ENCODE assay signal across 12 mouse cellular contexts in the genomic region with DNA sequence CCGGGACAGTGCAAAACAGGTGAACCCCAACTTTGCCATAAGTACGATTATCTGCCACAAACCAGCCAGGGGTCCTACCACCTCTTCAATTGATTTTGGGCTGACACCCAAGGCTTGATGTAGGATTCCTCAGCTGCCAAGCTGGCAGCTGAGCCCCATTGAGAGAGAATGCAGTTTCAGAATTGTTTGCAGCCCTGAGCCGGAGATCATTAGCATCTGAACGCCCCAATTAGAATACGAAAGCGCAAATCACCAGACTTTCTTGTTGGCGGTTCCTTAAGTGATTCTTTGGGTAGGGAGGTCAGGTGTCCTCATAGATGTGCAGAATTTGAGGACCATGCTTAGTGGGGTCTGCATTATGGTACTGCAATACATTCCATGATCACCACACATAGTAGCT. TPM values are rescaled to one million over a fixed set of nuclear protein-coding genes. Genes with fewer than 3 reads are reported as not detected.
A peak's percentile ranks its signal among the peaks of the same experiment; 100 is the strongest.
DNase-seq lines count a peak whose midpoint lies in the region; ATAC-seq and TF ChIP-seq lines count a peak whose summit lies in the region.
"Had no signal": no experiment of that assay in that cellular context is flagged by ENCODE, and none has a peak within 500 bp of the region (broad histone marks: within the 10 kb centered on the region; RNA-seq: fewer than 3 reads in every experiment).

No protein-coding gene starts in this region.

- H3K27me3 ChIP-seq in intestine, embryonic 14.5 days (replicated peaks; ENCODE audit: control insufficient read depth, insufficient read depth, low read length) = no peaks in the 10 kb centered on the region
- no peaks in the 10 kb centered on the region for H3K27me3 ChIP-seq in intestine, embryonic 16.5 days (replicated peaks; ENCODE audit: control insufficient read depth, insufficient read depth, low read length)
- no peaks in the 10 kb centered on the region for H3K27me3 ChIP-seq in forebrain, embryonic 15.5 days
- no peaks in the 10 kb centered on the region for H3K27me3 ChIP-seq in midbrain, embryonic 14.5 days (ENCODE audit: control insufficient read depth, insufficient read depth, low read length)
- H3K27me3 ChIP-seq: embryonic facial prominence, embryonic 12.5 days had no signal

- no peak overlapping the region for H3K9ac ChIP-seq in intestine, embryonic 14.5 days (ENCODE audit: low read length)
- H3K9ac ChIP-seq in intestine, embryonic 16.5 days (ENCODE audit: low read depth, low read length) = no peak overlapping the region
- H3K9ac ChIP-seq in forebrain, embryonic 15.5 days (replicated peaks) = no peak overlapping the region
- H3K9ac ChIP-seq in midbrain, embryonic 14.5 days (replicated peaks; ENCODE audit: low read length) = no peak overlapping the region
- H3K9ac ChIP-seq: embryonic facial prominence, embryonic 12.5 days had no signal

- H3K36me3 ChIP-seq in intestine, embryonic 14.5 days (ENCODE audit: control insufficient read depth, insufficient read depth, low read length) = peaks cover 6% of the 10 kb centered on the region; the same call in 1 of the 2 replicates
- H3K36me3 ChIP-seq in intestine, embryonic 16.5 days (ENCODE audit: control insufficient read depth, insufficient read depth, low read length) = no peaks in the 10 kb centered on the region
- no peaks in the 10 kb centered on the region for H3K36me3 ChIP-seq in forebrain, embryonic 15.5 days
- no peaks in the 10 kb centered on the region for H3K36me3 ChIP-seq in midbrain, embryonic 14.5 days (ENCODE audit: control insufficient read depth, insufficient read depth, low read length)
- H3K36me3 ChIP-seq: embryonic facial prominence, embryonic 12.5 days; G1E; liver, embryonic 12.5 days had no signal

- no peak for ATAC-seq in intestine, embryonic 14.5 days (replicated peaks; ENCODE audit: low FRiP score, low TSS enrichment, low read depth)
- no peak for ATAC-seq in intestine, embryonic 16.5 days
- peak; percentile 33 for ATAC-seq in forebrain, embryonic 15.5 days (replicated peaks)
- ATAC-seq in midbrain, embryonic 14.5 days (ENCODE audit: low FRiP score, low TSS enrichment) = no peak
- ATAC-seq in erythroblast, adult 5-6 weeks (replicated peaks; ENCODE audit: low FRiP score, poor library complexity, severe bottlenecking) = no peak
- ATAC-seq: liver, embryonic 12.5 days had no signal

- DNase-seq in intestine, embryonic 14.5 days (ENCODE audit: low spot score) = no peak
- DNase-seq in brain, embryonic 14.5 days (ENCODE audit: low read depth) = peak; percentile 83
- DNase-seq in midbrain, embryonic 14.5 days = peak; percentile 43
- no peak for DNase-seq in urinary bladder, postnatal 25 days (ENCODE audit: low spot score)
- DNase-seq in embryo, embryonic 10.5 days (ENCODE audit: low spot score) = no peak

- peaks cover 4% of the 10 kb centered on the region; the same call in 1 of the 2 replicates for H3K4me1 ChIP-seq in intestine, embryonic 14.5 days (replicated peaks; ENCODE audit: control insufficient read depth, insufficient read depth, low read length)
- H3K4me1 ChIP-seq in intestine, embryonic 16.5 days (ENCODE audit: control insufficient read depth, insufficient read depth, low read length) = peaks cover 11% of the 10 kb centered on the region
- peaks cover 14% of the 10 kb centered on the region for H3K4me1 ChIP-seq in forebrain, embryonic 15.5 days
- no peaks in the 10 kb centered on the region for H3K4me1 ChIP-seq in midbrain, embryonic 14.5 days (ENCODE audit: control insufficient read depth, insufficient read depth, low read length)
- H3K4me1 ChIP-seq: embryonic facial prominence, embryonic 12.5 days had no signal

- TF ChIP-seq POLR2A in brain, embryonic 14.5 days (IDR thresholded peaks at IDR 0.05; ENCODE audit: borderline replicate concordance, extremely low read depth, insufficient read depth, insufficient read length, poor library complexity, severe bottlenecking) = no peak

- peak overlapping the region; percentile 45; the same call in 1 of the 2 replicates for H3K4me2 ChIP-seq in intestine, embryonic 14.5 days (ENCODE audit: low read length)
- H3K4me2 ChIP-seq in intestine, embryonic 16.5 days (ENCODE audit: low read depth, low read length) = no peak overlapping the region
- H3K4me2 ChIP-seq in forebrain, embryonic 15.5 days (replicated peaks) = peak overlapping the region; percentile 70
- peak overlapping the region; percentile 44 for H3K4me2 ChIP-seq in midbrain, embryonic 14.5 days (ENCODE audit: low read length)

- peaks cover 21% of the 10 kb centered on the region for H3K9me3 ChIP-seq in intestine, embryonic 14.5 days (ENCODE audit: control insufficient read depth, low read length)
- H3K9me3 ChIP-seq in intestine, embryonic 16.5 days (ENCODE audit: control insufficient read depth, low read length) = peaks cover 4% of the 10 kb centered on the region; the same call in 1 of the 2 replicates
- H3K9me3 ChIP-seq in forebrain, embryonic 15.5 days = no peaks in the 10 kb centered on the region
- 0 out of 2 replicates have a peak, but pooled peaks cover 2% of the 10 kb centered on the region for H3K9me3 ChIP-seq in midbrain, embryonic 14.5 days (ENCODE audit: control insufficient read depth, low read length)
- H3K9me3 ChIP-seq: embryonic facial prominence, embryonic 12.5 days had no signal

- WGBS in intestine, embryonic 14.5 days = 56% methylated on average over 7 of the region's 7 CpGs
- 65% methylated on average over 7 of the region's 7 CpGs for WGBS in intestine, embryonic 16.5 days
- 40% methylated on average over 7 of the region's 7 CpGs for WGBS in forebrain, embryonic 15.5 days
- WGBS in midbrain, embryonic 14.5 days = 47% methylated on average over 7 of the region's 7 CpGs

- no peak overlapping the region for H3K4me3 ChIP-seq in intestine, embryonic 14.5 days (ENCODE audit: low read depth, low read length)
- H3K4me3 ChIP-seq in intestine, embryonic 16.5 days (ENCODE audit: low read length) = no peak overlapping the region
- 0 out of 2 replicates have a peak overlapping the region, but pooled peaks have one; percentile 29 for H3K4me3 ChIP-seq in forebrain, embryonic 15.5 days
- H3K4me3 ChIP-seq in midbrain, embryonic 14.5 days (replicated peaks; ENCODE audit: low read depth, low read length) = no peak overlapping the region

- H3K27ac ChIP-seq in intestine, embryonic 14.5 days (ENCODE audit: low read depth) = no peak overlapping the region
- no peak overlapping the region for H3K27ac ChIP-seq in intestine, embryonic 16.5 days (ENCODE audit: low read length)
- peak overlapping the region; percentile 49; the same call in 1 of the 2 replicates for H3K27ac ChIP-seq in forebrain, embryonic 15.5 days (replicated peaks)
- no peak overlapping the region for H3K27ac ChIP-seq in midbrain, embryonic 14.5 days (replicated peaks; ENCODE audit: low read depth, low read length)
- H3K27ac ChIP-seq: embryonic facial prominence, embryonic 12.5 days; kidney, postnatal 0 days; liver, embryonic 12.5 days had no signal

- TF ChIP-seq CTCF in brain, embryonic 14.5 days (IDR thresholded peaks at IDR 0.05; ENCODE audit: borderline replicate concordance, extremely low read depth, insufficient read depth, insufficient read length) = no peak

RNA-seq across cellular contexts. Expression of a gene that starts 48.7 kb away (rescaled TPM):
- polyA plus RNA-seq in intestine, embryonic 14.5 days (2014; fragmentation: Nextera tagmentation; extraction: Ambion mirVana) = 36.1 and 45.8 TPM in 2 replicates
- 50.3 and 58.1 TPM in 2 replicates for polyA plus RNA-seq in intestine, embryonic 16.5 days (2015; fragmentation: Nextera tagmentation; extraction: Ambion mirVana)
- 80.2 and 111 TPM in 2 replicates for polyA plus RNA-seq in brain, embryonic 14.5 days (2012; rRNA removed)
- polyA plus RNA-seq in forebrain, embryonic 15.5 days (2015; fragmentation: Nextera tagmentation; extraction: Ambion mirVana) = 20.1 and 22.4 TPM in 2 replicates
- 11.9 and 23.9 TPM in 2 replicates for polyA plus RNA-seq in midbrain, embryonic 14.5 days (2014; fragmentation: Nextera tagmentation; extraction: Ambion mirVana)
- not detected in 2 replicates for total RNA-seq in erythroblast, adult 5-6 weeks (2015; ENCODE audit: low replicate concordance)
- total RNA-seq in erythroblast, adult 5-6 weeks (2017; ENCODE audit: low replicate concordance) = 3.7 and 8.1 TPM in 2 replicates

Comparison
In these comparisons a context has a peak if more than half of its experiments do, and no peak if none do; other contexts are left out.
1. DNase-seq: peak in brain, embryonic 14.5 days (single experiment) and midbrain, embryonic 14.5 days (single experiment); none in intestine, embryonic 14.5 days (single experiment), urinary bladder, postnatal 25 days (single experiment) and embryo, embryonic 10.5 days (single experiment).